Mouse (Mus musculus) E14TG2a.4 (cell line): ENCODE results near the gene Tpsab1.

Experiments used
- H3K27me3 ChIP-seq: 2 replicates; pipeline ENCODE4 v1.6.1; 2014; ENCODE audit warnings: low read length, control low read depth; ENCODE audit not compliant: insufficient read depth
- H3K36me3 ChIP-seq: 2 replicates; pipeline ENCODE4 v1.6.1; 2014; ENCODE audit warnings: low read length, control low read depth; ENCODE audit not compliant: insufficient read depth
- H3K4me1 ChIP-seq: replicated peaks from 2 replicates; pipeline ENCODE4 v1.6.1; 2014; ENCODE audit warnings: low read depth, low read length, control low read depth
- H3K4me3 ChIP-seq: replicated peaks from 2 replicates; pipeline ENCODE4 v1.5.1; 2014; ENCODE audit warnings: mild to moderate bottlenecking, low read length
- H3K9me3 ChIP-seq: 2 replicates; pipeline ENCODE4 v1.6.1; 2014; ENCODE audit warnings: low read length, control low read depth
- CTCF ChIP-seq: conservative IDR thresholded peaks from 2 replicates; pipeline ENCODE4 v1.5.1; 2014; ENCODE audit warnings: low read length
- NANOG ChIP-seq: IDR thresholded peaks from 2 replicates; pipeline ENCODE4 v1.6.1; 2014; ENCODE audit warnings: borderline replicate concordance, low read length, mixed read lengths
- POU5F1 ChIP-seq: IDR thresholded peaks from 2 replicates; pipeline ENCODE4 v1.6.1; 2014; ENCODE audit warnings: low read length, borderline replicate concordance

Gene Tpsab1

DNA sequence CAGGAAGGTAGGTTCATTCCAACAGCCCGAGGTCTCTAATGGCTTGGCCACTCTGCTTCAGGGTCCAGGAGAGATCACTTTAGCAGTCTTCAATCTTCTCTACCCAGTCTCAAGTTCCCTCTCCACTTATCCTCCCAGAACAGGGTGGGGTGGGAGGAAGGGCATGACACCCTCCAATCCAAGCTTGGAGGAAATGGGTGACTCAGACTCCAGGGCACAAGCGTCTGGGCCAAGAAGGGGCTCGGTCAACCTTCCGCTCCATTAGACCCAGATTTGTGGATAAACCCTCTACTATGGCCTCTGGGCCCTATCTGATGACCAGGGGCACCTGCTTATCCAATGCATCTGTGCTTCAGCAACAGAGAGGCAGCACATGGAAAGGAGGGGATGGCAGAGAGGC, at the start of gene Tpsab1:
Tpsab1 (minus strand) TSS at position 101 of the 400 bp plus-strand sequence.
- TF ChIP-seq CTCF (no peak), POU5F1 (no peak)
- no peaks in the 10 kb centered on the region for H3K27me3 ChIP-seq
- no peak within 1 kb of the TSS for H3K4me3 ChIP-seq
- no peaks in the 10 kb centered on the region for H3K36me3 ChIP-seq
- H3K9me3 ChIP-seq, result no peaks in the 10 kb centered on the region
- H3K4me1 ChIP-seq, result no peaks in the 10 kb centered on the region

DNA sequence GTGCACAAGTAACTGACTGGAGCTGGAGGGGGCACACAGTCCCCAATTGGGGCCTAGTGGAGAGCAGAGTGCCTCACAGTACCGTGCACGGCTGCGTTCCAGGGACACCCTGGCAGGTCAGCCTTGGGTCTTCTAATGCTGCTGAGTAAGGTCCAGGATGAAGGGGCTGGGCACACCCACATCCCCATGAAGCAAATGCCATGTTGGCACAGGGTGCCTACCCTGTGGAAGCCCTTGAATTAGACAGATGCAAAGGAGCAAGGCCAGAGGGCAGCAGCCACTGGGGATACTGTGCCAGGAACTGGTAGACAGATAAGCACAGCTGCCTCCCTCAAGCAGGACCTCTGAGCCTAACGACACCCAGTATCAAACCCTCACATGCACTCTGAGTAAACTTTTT, 49.2 kb upstream of the Tpsab1 start:
- peaks cover 17% of the 10 kb centered on the region for H3K4me1 ChIP-seq
- no peak overlapping the region for H3K4me3 ChIP-seq
- no peaks in the 10 kb centered on the region for H3K9me3 ChIP-seq
- H3K36me3 ChIP-seq, result no peaks in the 10 kb centered on the region
- TF ChIP-seq NANOG (no peak), POU5F1 (no peak), CTCF (no peak)
- peaks cover 11% of the 10 kb centered on the region for H3K27me3 ChIP-seq

DNA sequence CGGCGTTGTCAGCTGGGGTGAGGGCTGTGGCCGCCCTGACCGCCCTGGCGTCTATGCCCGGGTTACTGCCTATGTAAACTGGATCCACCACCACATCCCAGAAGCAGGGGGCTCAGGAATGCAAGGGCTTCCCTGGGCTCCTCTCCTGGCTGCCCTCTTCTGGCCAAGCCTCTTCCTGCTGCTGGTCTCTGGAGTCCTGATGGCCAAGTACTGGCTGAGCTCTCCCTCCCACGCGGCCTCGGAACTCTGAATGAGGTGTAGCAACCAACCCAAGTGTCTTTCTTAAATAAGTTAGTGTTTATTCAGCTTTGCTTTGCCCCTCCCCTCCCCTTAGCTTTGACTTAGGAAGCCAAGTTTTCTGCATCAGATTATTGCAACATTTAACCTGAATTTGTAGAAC, 28.6 kb upstream of the Tpsab1 start:
- Histone ChIP-seq H3K36me3 (no peaks in the 10 kb centered on the region), H3K4me1 (peaks cover 29% of the 10 kb centered on the region), H3K4me3 (peak overlapping the region; percentile 52), H3K27me3 (peaks cover 11% of the 10 kb centered on the region; the same call in 1 of the 2 replicates), H3K9me3 (no peaks in the 10 kb centered on the region)
- TF ChIP-seq NANOG (no peak), CTCF (peak; percentile 9; the same call in 1 of the 2 replicates), POU5F1 (no peak)

DNA sequence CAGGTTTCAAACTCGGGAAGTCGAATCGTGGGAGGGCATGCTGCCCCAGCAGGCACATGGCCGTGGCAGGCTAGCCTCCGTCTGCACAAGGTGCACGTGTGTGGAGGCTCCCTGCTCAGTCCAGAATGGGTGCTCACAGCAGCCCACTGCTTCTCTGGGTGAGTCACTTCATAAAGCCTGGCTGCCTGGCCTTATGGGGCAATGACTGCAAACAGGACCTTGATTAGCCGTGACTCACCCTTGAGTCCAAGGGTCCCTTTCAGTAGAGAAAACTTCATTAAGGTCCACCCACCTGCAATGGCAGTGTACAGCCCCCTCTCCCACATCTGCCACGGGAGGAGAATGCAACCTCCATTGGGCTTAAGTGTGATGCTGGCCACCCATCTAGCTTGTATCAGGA, 27.1 kb upstream of the Tpsab1 start:
- TF ChIP-seq POU5F1 (no peak), NANOG (no peak)
- Histone ChIP-seq H3K4me1 (peaks cover 24% of the 10 kb centered on the region; the same call in 1 of the 2 replicates), H3K27me3 (peaks cover 11% of the 10 kb centered on the region; the same call in 1 of the 2 replicates), H3K9me3 (no peaks in the 10 kb centered on the region), H3K36me3 (no peaks in the 10 kb centered on the region), H3K4me3 (no peak overlapping the region)

DNA sequence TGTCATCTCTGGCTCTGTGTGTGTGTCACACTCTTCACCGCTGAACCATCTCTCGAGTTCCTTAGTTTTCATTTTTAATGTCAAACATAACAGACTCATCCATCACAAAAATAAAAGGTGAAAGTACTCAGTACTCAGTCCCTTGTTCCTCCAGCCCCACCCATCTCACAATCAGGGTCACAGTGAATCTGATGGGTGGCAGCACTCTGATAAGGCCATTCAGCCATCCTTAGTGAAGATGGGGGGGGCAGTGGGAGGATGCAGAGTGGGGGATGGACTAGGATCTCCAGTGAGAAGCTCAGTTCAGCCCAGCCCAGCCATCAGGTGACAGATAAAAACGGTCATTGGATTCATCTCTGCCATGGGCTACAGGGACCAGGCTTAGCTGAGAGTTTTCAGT, 23.6 kb upstream of the Tpsab1 start, which contains the start of gene Tpsg1:
Tpsg1 (plus strand) TSS at position 301 of the 400 bp plus-strand sequence.
- Histone ChIP-seq H3K36me3 (no peaks in the 10 kb centered on the region), H3K4me3 (no peak within 1 kb of the TSS), H3K27me3 (peaks cover 15% of the 10 kb centered on the region; the same call in 1 of the 2 replicates), H3K4me1 (peaks cover 14% of the 10 kb centered on the region; the same call in 1 of the 2 replicates), H3K9me3 (no peaks in the 10 kb centered on the region)
- TF ChIP-seq POU5F1 (no peak), NANOG (no peak), CTCF (no peak)

DNA sequence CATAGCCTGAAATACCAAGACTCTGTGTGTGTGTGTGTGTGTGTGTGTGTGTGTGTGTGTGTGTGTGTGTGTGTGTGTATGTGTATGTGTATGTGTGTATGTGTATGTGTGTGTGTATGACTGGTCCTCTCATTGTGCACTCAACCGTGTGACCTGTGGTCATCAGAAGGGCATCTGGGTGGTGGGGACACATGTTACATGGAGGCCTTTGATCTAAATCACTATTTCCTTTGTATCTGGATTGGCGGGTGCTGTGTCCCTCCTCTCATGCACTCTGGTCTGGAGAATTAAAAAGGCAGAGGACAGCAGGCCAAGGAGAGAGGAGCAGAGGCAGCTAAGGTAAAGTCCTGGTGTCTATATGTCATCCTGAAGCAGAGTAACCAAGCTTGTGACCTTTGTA, 20.6 kb upstream of the Tpsab1 start, which contains the start of gene Tpsb2:
Tpsb2 (plus strand) TSS at position 301 of the 400 bp plus-strand sequence.
- no peaks in the 10 kb centered on the region for H3K9me3 ChIP-seq
- TF ChIP-seq NANOG (no peak), CTCF (no peak), POU5F1 (no peak)
- 0 out of 2 replicates have a peak, but pooled peaks cover 3% of the 10 kb centered on the region for H3K27me3 ChIP-seq
- no peak within 1 kb of the TSS for H3K4me3 ChIP-seq
- H3K4me1 ChIP-seq, result peaks cover 10% of the 10 kb centered on the region; the same call in 1 of the 2 replicates
- no peaks in the 10 kb centered on the region for H3K36me3 ChIP-seq

DNA sequence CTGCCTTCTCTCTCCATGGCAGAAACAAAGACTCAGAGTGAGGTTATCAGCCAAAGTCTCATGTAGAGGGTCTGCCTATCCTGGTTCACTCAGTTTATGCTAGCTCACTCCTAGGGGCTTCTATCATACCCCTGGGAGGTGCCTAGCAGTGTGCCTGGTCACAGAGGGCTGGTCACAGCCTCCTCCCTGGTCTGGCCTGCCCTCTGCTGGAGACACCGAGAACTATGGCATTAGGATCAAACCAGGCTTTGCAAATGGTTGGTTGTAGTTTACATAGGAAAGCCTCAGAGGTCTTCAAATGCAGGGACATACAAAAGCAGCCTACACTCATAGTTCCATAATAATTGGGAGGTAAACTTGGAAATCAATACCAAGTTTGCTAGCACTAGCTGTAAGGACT, 18.4 kb upstream of the Tpsab1 start:
- TF ChIP-seq CTCF (peak; percentile 69), POU5F1 (no peak), NANOG (no peak)
- peaks cover 3% of the 10 kb centered on the region; the same call in 1 of the 2 replicates for H3K4me1 ChIP-seq
- no peak overlapping the region for H3K4me3 ChIP-seq
- no peaks in the 10 kb centered on the region for H3K9me3 ChIP-seq
- H3K27me3 ChIP-seq, result 0 out of 2 replicates have a peak, but pooled peaks cover 3% of the 10 kb centered on the region
- H3K36me3 ChIP-seq, result no peaks in the 10 kb centered on the region

DNA sequence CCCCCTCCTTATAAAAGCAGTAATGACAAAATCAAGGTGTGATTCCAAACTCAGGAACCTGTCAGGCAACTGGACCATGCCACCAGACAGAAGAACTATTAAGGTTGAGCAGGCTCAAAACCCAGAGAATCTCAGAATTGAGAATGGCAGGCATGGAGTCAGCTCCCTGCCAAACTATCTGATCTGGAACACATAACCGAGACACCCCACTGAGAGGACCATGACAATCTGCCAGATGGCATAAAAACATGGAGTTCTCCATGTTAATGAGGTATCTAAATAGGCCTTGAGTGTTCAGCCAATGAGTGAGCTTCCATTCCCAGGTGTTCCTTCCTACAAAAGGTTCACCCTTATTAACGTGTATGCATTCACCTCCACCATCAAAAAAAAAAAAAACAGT, 15.9 kb upstream of the Tpsab1 start:
- Histone ChIP-seq H3K4me3 (no peak overlapping the region), H3K36me3 (no peaks in the 10 kb centered on the region), H3K4me1 (peaks cover 3% of the 10 kb centered on the region; the same call in 1 of the 2 replicates), H3K9me3 (no peaks in the 10 kb centered on the region), H3K27me3 (0 out of 2 replicates have a peak, but pooled peaks cover 3% of the 10 kb centered on the region)
- TF ChIP-seq NANOG, result no peak

DNA sequence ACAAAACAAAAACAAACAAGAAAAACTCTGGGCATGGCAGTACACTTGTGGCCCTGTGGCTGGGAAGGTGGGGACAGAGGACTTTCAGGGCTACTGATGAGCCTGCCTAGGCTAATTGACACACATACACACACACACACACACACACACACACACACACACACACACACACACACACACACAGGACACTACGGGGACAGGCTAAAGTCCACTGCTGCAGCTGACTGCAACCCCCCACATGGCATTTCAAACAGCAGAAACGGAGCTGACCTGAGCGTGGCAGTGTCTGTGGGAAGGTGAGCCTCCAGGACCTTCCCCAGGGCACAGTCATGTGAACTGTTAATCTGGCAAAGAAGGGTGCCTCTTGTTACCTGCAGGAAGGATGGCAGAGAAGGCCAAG, 3.9 kb downstream of the Tpsab1 start:
- Histone ChIP-seq H3K27me3 (no peaks in the 10 kb centered on the region), H3K9me3 (no peaks in the 10 kb centered on the region), H3K36me3 (no peaks in the 10 kb centered on the region), H3K4me3 (no peak overlapping the region), H3K4me1 (no peaks in the 10 kb centered on the region)
- TF ChIP-seq POU5F1 (no peak), NANOG (no peak), CTCF (no peak)
